Mouse (Mus musculus) thymus, postnatal 14 days (tissue): ENCODE measurements at regions not wholly inside any gene's neighbourhood (a gene's known extent, or its start where the extent isn't known, plus 50 kb on each side); places are given as distances from the start of the nearest gene placed in this dataset.
"Not testable (repeated sequence)": the region's sequence is repeated elsewhere in the genome, so short reads cannot be mapped to it uniquely, and the experiment has no call there.

Source experiments
- DNase-seq: peaks from one replicate; pipeline ENCODE4 v3.0.0; 2021

DNA sequence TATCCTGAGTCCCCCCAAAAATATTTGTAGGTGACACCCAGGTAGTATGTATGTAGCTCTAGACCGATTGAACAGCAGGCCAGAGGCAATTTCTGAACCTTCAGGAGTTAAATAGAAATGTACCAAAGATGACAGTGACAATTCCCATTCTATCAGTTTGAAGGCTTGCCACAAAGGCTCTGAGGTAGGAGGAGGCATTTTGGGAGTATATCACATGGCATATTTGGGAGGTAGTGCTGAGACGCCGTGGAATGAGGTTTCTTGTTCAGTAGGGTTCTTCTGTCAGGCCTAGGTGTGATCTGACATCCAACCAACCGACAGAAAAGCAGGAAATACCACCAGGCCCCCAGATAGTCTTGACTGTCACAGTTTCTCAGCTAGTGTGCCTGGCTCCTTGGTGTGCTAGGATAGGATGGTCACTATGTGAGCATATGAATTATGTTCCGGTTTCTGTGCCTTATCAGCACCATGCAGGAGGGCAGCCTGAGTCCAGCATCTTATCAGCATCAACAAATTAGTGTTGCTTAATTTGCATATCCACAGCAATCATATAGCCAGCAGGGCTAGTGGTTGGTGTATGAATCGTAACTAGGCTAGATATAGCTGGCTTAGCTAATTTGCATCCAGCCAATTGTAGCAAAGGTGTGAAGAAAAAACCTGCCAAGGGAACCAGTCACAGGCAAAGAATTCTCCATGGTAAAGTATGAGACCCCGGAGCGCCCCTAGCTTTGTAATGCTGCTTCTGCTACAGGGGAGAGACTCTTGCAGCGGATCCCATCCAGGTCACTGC, 136.3 kb upstream of the Bcor start:
- DNase-seq: no peak

DNA sequence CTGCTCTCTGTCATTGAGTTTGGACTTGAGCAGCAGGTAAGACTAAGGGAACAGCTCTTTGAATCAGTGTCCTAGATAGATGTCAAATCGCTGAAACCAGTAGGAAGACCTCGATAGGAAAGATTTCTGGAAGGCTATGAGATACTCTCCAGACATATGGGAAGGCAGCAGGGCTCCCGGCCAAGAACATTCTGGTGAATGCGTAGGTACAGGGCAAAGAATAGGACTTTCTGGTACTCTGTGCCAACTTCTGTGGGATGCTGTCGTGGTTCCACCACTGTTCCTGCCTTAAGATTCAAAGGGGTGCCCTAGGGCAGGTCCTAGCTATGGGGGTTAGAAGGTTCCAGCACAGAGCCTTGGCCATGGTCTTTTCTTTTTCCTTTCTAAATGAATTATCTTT, 138.5 kb upstream of the Bcor start:
- DNase-seq: no peak

DNA sequence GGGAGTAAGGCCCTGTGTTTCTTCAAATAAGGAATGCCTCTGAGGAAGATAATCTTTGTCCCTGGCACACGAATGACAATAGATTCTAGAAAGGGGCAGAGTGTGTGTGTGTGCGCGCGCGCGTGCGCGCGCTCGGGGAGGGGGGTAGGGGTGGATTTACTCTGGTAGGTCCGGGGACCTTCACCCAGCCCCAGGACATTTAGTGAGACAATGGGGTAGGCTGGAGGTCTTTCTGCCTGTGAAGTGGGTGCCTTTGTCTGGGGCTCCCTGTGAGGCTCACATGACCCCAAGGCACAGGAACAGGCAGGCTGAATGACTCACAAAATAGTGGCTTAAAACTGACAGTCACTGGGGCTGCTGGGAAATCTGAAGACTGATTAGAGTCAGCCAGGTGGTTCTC, 139.1 kb upstream of the Bcor start:
- DNase-seq: no peak

DNA sequence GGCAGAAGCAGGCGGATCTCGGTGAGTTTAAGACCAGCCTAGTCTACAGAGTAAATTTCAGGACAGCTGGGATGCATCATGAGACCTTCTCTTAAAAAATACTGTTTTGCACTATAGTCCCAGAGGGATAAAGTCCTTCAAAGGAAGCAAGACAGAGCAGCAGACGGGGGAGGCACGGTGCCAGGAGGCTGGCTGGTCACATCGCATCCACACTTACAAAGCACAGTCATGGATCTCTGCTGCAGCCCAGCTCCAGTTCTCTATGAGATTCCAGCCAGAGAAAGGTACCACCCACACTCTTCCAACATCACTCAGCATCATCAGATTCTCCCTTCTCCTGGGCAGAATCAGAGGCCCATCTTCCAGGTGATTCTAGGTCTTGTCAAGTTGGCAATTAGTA, 144.5 kb upstream of the Bcor start:
- DNase-seq: no peak

DNA sequence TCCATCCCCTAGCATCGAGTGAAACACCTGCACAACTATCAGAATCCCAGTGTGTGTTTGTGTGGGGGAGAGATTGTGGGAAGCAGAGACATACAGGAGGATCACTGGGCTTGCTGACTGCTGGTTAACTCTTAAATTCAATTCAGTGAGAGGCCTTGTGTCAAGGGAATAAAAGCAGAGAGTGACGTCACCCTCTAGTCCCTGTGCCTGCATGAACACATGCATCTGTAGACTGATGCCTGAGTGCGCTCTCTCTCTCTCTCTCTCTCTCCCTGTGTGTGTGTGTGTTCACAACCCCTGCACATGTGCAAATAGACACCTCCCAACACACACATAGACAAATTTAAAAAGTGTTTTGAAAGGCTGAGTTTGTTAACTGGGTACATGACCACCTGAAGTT, 146.8 kb upstream of the Bcor start:
- no peak for DNase-seq

DNA sequence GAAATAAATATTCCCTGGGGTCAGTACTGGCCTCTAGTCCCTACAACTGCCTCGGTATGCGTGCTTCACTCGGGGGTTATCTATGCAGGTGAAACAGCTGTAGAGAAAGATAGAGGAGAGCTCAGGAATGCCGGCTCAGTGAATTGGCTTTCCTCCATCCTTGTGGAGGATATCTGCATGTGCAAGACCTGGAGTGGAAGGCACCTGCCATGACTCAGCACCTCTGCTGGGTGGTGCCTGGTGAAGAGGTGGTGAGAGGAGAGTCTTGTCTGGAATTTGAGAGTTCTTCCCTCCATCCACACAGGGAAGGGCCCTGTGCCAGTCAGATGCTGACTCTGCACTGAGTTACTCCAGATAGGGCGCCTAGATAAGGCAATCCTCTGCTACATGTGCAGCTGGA, 152.4 kb upstream of the Bcor start:
- no peak for DNase-seq

DNA sequence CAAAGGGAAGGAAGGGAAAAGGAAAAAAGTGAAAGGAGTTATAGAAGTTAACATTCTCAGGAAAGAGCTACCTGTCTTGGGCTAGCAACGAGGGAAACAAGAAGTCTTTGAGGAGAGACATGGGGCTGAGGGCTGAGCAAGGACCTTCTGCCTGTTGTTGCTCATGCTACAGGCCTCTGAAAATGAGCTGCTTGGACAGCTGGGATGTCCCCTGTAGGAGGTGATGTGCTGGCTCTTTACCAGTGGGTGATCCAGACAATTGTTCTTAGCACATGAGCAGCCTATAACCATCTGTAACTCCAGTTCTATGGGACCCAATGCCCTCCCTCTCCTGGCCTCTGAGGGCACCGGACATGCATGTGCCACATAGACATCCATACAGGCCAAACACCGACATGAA, 155.5 kb upstream of the Bcor start:
- DNase-seq: no peak

DNA sequence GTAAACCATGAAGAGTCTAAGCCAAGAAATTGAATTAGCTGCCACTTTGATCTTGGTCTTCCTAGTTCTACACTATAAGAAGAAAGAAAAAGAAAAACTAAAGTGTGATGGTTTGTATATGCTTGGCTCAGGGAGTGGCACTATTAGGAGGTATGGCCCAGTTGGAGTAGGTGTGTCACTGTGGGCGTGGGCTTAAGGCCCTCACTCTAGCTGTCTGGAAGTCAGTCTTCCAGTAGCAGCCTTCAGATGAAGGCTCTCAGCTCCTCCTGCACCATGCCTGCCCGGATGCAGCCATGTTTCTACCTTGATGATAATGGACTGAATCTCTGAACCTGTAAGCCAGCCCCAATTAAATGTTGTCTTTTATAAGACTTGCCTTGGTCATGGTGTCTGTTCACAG, 157.3 kb upstream of the Bcor start:
- DNase-seq: not testable (repeated sequence)

DNA sequence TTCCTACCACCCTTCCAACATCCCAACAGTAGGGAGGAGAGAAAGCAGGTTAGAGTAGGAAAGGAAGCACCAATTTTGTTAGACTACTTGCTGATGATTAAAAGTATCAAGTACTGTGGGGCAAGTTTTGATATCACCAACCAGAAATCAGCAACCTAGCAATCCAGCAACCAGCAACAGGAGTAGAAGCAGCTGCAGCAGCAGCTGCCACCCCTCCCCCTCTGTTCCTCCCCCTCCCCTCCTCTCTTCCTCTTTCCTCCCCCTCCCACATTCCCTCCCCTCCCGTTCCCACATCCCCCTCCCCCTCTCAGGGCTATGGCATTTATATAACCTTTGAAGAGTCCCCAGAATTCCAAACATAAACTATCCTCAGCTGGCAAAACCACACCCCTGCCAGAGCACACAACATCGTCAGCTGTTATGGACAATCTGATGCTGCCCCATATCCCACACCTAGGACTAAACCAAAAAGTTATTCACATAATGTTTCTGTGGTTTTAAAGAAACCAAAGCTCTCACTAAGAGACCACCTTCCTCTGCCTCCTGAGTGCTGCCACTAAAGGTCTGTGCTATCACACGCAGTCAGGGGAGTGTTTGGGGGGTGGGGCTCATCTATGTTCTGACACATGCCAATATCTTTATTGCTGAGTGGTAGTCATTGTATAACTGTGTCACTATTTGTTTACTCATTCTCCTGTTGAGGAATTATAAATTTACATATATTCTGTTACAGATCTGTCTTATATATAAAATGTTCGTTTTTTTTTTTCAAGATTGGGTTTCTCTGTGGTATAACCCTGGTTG, 158.9 kb upstream of the Bcor start:
- DNase-seq: peak; percentile 31

DNA sequence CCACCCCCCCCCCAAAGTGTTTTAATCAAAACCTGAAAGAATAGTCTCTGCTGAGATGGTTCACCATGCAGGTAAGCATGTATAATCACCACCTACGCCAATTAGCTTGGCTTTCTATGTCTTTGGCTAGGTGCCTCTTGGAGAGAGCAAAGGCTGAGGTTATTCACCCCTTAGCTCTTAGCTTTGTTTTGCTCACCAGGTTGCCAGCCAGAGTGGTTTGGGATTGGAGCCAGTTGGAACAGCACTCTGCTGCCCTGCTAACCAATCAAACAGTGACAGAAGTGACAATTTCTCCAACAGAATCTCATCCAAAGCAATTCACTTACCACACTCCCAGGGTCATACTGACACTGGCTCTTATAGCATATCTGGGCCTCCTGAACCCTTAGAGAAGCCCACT, 162.3 kb upstream of the Bcor start:
- DNase-seq: no peak

DNA sequence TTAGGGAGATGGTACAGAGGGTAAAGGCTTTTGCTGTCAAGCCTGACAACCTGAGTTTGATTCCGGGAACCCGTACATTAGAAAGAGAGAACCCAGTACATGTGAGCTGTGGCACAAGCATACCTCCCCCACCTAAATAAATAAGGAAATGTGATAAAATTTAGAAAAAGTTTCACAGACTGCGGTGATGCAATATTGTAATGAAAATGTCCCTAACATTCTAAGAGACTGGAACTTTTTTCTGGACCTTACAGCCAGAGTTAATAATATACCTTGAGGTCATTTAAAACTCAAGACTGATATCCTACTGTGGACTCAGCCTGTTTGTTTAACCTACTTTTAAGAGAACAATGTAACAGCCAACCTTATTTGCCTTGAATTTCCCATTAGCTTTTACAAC, 163.1 kb upstream of the Bcor start:
- no peak for DNase-seq

DNA sequence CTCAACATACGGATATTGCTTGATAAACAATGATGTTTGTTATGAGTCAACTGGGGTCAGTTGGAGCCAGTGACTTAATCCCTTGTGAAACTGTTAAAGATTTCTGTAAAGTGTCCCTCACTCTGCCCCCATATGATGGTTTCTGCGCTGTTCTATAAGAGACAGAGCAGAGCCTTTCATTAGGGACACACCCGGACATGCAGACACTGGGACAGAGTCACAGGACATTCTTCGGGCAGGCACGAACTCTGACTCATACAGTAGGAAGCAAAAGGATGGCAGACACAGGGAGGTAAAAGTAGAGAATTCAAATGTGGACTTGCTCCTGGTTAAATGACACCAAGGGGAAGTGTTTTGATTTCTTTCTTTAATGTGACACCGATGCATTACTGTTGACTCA, 163.7 kb upstream of the Bcor start:
- DNase-seq: no peak

DNA sequence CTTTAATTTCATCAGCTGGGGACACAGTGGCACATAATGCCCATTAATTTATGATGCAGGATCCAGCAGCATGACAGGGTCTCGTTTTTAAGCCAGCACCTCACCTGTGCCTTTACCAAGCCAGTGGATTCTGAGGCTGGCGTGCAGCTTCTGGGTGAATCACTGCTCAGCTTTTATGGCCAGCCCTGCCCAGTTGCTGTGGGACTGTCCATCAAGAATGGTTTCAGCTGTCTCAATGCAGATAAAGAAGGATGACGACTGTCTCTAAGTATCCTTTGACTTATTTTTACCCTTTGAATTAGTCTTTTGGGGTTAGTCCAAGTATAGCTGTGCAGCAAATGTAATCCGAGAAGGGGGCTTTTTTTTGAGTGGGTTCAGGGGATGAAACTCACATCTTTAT, 167.3 kb upstream of the Bcor start:
- no peak for DNase-seq

DNA sequence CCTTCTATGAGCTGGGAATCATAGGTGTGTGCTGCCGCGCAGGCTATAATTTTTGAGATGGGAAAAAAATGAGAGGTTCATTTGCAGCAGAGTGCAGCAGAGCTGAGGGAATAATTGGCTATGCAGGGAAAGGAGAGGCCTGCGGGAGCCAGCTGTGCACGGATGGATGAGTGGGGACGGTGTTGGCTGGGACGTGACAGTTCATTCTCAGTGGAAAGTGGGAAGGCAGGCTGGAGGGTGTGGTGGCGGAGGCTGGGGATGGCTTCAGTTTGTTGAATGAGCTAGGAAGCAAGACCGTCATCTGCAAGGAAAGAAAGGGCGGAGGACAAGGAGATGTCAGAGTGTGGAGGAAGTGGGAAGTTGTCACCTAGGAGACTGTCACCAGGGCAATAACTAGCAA, 180.4 kb upstream of the Bcor start:
- DNase-seq: no peak

DNA sequence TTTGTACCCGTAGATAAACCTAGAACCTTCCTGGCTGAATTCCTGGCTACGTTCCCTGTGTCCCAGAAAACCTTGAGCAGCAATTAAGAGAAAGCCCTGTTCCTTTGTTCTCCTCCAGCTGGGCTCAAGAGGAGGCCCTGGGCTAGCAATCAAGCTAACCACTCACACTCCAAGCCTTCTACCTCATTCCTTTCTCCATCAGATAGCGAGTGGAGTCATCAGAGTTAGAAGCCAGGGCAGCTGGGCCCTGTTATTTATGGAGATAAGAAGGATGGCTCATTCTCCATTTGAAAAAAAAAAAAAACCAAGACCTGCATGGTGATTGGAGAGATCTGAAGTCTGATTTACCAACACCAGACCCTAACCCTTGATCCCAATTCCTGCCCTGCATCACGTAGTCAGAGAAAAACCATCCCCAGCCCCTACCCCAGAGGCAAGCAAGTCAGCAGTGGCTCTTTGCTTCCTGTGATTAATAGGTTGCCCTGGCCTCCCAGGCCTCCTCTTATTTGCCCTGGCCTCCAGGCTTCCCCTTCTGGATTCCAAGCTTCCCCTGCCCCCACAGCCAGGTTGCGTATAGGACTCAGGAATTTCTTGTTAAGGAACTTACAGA, 181.3 kb upstream of the Bcor start:
- no peak for DNase-seq

DNA sequence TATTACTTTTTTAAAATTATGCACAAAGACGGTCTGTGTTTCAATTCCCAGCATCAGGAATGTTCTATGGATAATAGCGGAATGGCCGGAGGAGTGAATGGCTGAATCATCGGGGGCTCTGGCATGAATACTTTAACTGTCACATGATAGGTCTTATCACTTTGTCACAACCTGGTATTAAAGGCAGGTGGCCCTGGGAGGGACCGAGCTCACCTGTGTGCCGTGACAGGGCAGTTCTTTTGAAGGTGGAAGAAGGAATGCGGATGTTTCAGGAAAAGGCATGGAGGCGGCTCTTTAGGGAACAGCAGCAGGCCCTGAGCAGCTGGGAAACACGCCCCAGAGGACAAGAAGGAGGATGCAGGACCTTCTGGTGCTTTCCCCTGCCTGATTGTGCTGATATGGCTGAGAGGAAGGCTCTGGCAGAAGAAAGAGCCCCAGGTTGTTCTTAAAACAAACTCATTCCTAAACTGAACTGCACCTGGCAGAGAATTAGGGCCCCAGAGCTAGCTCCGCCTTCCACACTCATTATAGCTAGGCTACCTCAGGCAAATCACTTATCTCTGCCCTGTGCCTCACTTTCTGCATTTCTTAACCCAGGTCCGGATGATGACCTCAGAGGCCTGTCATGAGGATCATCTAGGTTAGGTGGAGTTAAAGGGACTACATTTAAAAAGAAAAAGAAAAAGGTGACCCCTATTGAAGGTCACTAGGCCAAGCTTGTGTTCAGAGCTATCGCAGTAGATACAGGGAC, 184.8 kb upstream of the Bcor start:
- DNase-seq: no peak

DNA sequence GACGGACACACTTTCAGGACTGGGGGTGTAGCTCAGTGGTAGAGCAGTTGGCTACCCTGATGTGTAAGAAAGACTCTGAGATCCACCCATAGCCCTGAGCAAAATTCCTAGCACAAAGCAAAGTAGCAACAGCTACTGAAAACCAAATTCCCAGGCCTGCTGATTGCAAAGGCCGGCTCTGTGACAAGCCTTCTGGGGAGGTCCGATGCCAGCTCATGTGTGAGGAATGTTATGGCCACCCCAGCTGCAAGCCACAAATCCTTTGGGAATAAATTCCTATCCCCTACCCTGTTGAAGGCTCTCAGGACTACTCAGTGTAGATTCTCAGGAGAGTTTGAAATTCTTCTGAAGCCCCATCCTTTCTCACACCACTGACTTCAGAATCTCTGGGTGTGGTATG, 186.7 kb upstream of the Bcor start:
- DNase-seq: no peak

DNA sequence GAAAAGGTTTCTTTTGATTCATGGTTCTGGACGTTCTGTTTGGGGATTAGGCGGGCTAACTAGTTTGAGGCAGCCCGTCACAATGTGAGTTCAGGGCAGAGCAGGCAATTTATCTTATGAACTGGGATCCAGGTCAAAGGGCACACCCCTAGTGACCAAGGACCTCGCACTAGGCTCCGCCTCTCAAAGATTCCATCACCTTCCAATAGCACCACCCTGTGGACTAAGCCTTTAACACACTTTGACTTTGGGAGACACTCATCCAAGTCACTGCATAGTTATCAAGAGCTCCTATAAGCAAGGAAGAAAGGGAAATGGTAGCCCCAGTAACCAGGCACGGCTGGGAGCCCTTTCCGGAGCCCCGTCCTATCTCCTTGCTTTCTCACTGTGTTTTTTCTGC, 188.0 kb upstream of the Bcor start:
- peak; percentile 13 for DNase-seq

DNA sequence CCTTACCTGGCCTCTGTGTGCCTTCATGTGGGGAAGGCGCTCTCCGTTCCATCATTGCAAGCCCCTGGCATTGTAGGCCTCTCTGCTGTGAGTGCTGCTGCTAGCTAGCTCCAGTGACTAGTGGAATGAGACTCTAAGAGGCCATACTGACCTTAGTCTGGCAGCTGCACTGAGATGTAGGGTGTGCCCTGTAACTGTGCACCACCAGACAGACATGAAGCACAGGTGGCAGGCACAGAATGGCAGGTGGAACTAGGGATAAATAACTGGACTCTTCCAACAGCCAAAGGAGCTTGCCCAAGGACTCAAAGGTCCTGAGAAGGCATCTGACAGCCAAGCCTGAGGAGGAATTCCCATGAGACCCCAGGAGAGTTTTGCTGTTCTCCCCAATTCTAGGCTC, 194.7 kb upstream of the Bcor start:
- no peak for DNase-seq

DNA sequence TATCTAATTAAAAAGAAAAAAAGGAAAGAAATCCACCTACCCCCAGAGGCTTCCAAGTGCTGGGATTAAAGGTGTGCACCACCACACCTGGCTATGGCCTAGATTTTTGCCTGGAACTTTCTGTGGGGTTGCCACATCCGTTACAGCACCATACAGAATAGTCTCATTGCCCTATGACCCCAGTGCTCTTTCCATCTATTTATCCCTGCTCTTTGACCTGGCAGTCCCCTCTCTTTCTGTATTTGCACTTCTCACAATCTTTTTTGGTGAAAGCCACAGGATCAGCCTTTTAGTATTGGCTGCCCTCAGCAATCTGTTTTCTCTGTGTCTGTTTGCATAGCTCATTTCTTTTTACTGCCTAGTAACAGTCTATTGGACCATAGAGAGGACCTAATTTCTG, 197.9 kb upstream of the Bcor start:
- no peak for DNase-seq

DNA sequence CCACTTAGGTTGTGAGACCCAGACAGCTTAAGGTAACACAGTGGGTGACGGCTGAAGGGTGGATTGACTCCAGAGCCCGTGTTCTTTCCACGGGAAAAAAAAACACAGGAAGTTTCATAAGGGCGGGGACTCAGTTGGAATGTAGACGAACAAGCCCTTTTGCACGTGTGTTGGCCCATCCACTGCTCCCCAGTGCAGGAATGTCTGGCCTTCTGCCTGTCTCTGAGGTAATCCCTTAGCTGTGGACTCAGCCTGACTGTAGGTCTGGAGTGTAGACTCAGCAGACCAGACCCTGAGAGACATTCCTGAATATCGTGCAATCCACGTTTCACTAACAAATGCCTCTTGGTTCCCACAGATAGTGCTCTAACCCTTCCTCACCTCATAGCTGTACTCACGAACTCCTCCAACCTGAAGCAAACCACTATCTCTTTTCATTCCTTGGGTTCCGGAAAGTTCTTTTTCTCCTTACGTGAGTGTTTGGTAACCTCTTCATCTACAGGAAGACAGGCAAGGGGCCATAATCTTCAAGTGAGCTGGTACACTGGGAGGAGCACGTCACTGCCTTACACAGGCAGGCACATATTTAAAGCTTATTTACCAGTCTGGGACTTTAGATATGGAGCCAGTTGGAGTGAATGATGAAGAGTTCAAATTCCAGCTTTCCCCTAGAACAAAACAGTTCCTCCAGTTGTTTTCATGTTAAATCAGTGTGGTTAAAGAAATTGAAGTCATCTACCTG, 205.6 kb upstream of the Bcor start:
- no peak for DNase-seq

DNA sequence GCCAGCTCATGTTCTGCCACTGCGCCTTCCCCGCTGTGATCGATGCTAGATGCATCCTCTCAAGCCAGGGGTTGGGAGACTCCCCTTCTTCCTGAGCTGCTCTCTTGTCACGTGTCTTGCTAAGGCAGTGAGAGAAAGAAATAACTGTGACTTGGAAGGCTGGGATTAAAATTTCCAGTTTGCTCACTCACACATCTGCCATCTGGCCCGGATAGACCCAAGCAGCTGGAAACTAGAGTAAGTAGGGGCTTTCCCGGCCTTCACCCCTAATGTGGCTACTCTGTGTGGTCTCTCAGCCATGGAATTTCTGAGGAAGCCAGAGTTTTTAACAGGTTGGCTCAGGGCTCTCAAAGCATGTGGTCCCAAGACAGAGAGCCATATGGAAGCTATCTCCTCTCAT, 206.6 kb upstream of the Bcor start:
- no peak for DNase-seq

DNA sequence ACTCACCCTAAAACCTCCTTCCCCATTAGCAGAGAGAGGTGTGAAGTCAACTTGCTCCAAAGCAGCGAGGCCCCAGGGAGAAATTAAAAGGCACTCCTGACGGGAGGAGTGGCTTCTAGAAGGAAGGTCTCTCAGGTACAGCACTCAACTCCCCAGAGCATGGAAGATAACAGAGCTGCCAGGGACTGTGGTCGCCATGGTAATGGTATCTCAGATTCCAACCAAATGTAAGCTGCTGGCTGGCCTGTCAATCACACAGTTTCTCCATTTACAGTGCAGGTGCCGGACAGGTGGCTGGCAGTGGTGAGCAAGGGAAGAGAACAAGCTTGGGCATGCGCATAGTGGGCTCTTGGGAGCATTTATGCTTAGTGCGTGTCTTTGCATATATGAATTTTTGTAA, 213.5 kb upstream of the Bcor start:
- no peak for DNase-seq
